Mouse (Mus musculus) monocyte, adult 5-6 weeks (primary cell): ENCODE measurements around the gene Epn1. TPM values are rescaled to one million over a fixed set of nuclear protein-coding genes. Genes with fewer than 3 reads are reported as not detected.

Experiments used
- ATAC-seq: fragments of 153-309, 156-312 bp; replicated peaks from 2 replicates; pipeline ENCODE4 v1.8.0; 2017; ENCODE audit warnings: mild to moderate bottlenecking; ENCODE audit not compliant: low TSS enrichment, insufficient number of reproducible peaks, severe bottlenecking, poor library complexity, low FRiP score
- total RNA-seq: library from RNA; stranded (forward); fragments of 200-1000, 200-491, 200-594 nt; gene quantifications from 3 replicates; pipeline ENCODE4 v1.2.3, GENCODE M21; 2017

Epn1 gene
- total RNA-seq, 1 experiment from 2014 or later = 80.5 TPM

DNA sequence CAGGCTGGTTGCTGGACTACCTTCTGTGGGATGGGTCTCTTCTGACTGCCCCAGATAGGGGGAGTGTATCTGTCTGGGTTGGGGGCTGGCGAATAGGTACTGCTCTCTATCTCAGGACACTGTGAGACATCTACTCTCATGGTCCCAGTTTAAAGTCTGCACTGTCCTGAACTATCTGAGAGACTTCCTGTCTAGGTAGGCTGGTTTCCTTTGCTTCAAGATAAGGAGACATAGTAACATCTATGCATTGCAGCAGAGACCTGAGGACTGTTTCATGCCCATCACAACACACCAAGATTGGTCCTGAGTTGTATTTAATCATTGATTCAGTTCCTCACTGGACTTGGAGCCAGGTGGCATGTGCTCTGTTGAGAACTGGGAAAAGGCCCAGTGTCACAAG lies 5.5 kb downstream of the Epn1 start:
- no peak for ATAC-seq

DNA sequence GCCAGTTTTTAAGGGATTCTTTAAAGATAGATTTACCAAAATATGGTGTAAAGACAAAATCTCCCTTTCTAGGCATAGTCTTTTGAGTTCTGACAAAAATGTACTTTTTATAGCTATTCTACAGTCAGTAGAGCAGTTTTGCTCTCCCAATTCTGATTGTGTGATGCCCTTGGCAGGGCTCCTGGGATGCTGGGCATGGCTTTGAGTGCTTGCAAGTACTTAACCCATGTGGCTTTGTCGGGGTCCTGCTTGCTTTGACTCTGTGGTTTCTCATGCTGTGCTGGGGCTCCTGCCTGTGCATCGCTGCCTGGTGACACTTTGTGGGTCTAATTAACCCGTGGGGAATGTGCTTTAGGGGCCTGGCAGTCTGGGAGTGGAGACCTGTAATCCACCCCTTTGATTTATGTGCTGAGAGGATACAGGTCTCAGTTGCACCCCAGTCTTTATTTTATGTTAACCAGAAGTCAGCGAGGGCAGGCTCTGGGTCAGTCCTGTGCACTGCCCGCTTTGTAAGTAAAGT lies 6.9 kb downstream of the Epn1 start:
- ATAC-seq = no peak

DNA sequence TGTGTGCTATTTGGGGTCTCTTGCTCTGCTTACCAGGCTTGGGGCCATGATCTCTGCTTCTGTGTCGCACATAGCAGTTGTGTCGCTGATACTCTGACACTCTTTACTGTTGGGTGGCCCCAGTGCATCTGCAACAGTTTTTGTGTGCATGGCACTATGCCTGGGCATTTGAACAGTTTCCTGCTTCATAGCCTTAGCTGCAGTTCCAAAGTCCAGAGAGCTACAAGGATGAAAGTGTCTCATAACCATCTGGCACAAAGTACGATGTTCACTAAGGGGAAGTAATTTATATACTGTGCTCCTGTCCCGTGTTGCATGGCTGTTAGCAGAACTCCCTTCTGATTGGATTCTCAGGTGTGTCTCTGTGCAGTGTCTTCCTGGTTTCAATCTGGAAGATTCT lies 7.9 kb downstream of the Epn1 start:
- ATAC-seq = no peak

DNA sequence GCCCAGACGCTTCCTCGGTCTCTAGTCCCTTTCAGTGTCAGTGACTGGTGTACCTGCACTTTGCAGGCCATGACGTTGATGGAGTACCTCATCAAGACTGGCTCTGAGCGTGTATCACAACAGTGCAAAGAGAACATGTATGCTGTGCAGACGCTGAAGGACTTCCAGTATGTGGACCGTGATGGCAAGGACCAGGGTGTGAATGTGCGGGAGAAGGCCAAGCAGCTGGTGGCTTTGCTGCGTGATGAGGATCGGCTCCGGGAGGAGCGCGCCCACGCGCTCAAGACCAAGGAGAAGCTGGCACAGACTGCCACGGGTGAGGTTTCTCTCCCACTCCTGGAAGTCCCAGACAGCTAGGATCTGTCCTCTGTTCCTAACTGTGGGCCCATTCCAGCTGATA lies 9.8 kb downstream of the Epn1 start:
- ATAC-seq = no peak

DNA sequence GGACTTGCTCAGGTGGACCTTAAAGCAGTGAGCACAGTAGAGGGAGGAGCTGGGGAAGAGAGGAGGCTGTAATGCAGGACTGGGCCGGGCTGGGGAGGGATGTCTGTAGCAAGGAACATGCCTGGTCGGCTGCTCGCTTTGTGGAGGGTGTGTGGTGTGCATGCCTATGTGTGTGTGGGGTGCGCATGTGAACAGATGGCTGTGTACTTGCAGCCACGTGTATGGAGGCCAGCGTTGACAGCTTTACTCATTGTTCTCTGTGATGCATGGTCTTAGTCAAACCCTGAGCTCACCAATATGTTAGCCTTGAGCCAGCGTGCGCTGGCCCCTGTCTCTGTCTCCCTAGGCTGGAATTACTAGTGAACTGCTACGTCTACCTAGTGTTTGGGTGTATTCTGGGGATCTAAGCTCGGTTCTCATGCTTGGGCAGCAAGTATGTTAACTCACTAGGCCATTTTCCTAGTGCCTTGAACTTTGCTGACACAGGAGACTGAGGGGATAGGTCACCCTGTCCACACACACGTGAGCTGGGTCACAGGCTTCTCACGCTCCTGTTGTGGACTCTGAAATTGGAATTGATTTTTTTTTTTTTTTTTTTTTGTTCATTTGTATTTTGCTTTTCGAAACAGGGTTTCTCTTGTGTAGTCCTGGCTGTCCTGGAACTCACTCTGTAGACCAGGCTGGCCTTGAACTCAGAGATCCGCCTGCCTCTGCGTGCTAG lies 11.1 kb downstream of the Epn1 start:
- ATAC-seq = no peak

DNA sequence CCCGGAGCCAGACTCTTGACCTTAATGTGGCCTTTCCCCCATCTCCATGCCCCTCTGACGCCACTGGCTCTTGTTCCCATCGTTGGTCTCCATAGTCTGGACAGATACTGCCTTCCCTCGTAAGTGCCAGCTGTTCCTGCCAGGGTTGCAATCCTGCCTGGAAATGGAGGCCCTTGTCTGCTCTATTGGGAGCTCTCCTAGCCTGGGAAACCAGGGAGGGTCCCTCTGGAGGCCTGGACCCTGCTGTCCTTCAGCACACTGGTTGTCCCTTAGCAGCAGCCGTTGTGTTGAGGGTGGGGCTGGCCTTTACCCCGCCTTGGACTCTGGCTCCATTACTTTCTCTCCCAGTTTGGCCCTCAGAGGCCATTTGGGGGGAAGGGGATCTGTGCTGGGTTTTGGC lies 12.3 kb downstream of the Epn1 start:
- ATAC-seq = no peak

DNA sequence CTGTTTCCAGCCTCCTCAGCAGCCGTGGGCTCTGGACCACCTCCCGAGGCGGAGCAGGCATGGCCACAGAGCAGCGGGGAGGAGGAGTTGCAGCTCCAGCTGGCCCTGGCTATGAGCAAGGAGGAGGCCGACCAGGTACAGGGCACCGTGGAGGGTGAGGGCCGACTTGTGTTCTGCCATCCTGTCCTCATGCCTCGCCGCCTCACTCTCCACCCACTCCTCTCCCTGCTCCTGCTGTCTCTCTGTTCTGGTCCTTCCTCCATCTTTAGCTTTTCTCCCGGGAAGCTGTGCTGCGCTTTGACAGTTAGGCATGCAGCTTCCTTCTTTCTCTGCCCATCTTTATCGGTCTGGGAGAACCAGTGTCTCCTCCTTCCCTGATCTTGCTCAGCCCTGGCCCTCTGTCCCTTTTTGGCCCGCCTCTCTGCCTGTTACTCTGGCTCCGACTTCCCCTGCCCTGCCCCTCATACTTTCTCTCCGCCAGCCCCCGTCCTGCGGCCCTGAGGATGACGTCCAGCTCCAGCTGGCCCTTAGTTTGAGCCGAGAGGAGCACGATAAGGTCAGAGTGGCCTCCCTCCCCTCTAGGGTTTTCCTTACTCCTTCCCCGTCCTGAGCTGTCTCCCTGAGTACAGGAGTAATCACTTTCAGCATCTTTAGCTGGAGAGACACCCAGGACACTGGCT lies 12.9 kb downstream of the Epn1 start:
- ATAC-seq = no peak

DNA sequence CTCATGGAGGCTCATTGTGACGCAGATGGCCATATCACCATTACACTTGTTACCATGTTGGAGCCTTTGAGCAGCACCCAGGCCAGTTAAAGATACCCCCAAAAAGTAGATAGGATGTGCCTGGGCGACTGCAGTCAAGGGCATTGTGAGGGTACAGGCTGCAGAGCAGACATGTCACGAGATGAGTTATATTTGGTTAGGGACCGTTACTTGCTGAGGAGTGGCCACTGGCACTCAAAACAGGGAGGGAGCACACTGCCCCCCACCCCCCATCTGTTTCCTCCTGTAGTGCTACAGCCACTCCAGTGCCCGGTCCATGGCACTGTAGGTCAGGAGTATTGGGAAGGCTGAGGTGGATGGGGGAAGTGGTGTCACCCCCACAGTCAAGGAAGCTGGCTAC lies 18.7 kb downstream of the Epn1 start:
- ATAC-seq = no peak

DNA sequence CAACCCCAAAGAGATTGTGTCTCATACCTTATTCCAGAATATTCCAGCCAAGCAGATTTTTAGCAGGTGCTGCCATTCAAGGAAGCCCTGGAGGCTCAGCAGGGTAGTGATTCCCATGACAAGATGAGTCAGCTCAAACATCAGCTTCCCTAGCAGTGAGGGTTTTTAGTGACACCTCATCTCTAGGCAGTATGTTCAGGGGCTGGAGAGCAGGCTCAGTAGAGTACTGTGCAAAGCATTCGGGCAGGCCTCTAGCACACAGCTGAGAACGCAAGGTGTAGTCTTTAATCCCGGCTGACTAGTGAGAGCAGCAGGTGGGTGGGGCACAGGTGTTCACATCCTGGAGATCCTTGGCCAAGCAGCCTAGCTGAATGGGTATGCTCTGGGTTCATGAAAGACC lies 19.8 kb downstream of the Epn1 start:
- no peak for ATAC-seq

DNA sequence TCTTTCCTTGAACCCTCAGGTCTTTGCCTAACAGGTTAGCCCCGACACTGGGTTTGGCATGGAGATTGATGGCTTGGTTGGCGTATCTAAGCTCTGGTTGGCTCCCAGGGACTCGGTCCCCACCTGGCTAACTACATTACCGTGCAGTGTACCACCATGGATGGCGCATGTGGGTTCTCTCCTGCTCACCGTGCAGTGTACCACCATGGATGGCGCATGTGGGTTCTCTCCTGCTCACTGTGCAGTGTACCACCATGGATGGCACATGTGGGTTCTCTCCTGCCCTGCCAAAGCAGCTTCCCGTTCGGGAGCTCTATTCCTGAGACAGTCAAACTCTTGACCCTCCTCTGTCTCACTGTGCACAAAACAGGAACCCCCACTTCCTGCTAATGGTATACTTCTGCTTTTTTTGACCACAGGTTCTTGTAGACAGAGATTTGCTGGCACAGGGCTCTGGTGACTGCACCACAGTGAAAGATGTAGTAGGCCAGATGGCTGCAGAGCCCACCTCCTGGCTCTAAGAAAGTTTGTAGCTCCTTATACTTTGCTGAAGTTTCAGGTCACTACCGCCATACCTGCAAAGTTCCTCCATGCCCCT lies 21.1 kb downstream of the Epn1 start:
- peak; percentile 90 for ATAC-seq

DNA sequence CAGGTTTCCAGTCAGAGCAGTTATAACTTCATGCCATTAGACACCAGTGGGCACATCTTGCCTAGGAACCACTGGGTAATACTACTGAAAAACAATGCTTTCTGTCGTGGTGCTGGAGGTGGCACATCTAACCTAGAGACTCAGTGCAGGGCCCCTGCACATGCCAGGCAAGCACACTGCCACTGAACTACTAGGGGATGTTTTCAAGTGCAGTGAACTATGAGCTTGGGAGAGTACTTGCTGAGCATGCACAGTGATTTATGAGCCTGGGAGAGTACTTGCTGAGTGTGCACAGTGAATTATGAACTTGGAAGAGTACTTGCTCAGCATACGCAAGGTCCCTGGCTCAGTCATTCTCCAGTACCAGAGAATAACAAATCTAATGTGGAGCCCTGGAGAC lies 22.5 kb downstream of the Epn1 start:
- ATAC-seq = no peak

DNA sequence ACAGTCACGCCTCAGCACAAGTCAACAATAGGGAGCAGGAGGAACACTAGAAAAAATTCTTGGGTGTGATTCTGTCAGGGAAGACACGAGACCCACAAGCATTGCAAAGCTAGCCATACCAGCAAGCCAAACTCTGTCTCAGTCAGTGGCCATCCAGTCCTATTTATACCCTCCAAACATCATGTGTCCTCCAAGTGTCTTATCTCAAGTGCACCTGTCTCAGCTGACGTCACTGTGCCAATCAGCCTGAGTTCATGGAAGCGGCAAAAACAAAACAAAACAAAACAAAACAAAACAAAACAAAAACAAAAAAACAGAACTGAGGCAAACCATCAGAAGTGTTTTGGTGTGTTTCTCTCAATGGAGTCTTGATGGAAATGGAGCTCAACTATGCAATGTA lies 28.2 kb downstream of the Epn1 start:
- no peak for ATAC-seq

DNA sequence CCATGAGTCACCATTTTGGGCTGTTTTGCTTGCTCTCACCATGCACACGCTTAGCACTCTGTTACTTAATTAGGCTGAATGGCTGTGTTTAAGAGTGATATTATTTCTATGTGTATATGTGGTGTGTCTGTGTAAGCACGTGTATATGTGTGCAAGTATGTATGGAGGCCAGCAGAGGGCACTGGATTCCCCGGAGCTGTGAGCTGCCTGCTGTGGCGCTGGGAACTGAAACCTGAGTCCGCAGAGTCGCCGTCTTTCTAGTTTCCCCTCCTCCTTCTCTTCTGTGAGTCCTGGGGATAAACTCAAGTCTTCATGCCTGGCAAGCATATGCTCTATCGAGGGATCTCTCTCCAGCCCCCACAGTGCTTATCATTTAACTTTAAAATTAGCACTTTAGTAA lies 29.3 kb downstream of the Epn1 start:
- ATAC-seq = no peak

DNA sequence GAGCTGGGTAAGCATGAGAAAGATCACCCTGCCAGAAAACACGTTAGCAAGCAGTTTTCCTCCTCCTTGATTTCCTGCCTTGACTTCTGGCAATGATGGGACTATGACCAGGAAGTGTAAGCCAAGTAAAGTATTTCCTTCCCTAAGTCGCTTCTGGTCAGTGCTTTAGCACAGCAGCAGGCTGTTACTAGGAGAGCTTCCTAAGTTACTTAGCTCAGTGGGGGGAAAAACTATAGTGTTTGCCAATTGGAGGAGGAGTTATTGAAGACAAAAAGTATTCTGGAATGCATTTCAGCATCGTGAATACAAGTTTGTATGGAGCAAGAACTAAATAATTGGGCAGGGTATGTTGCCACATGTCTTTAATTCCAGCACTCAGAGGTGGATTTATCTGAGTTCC lies 32.7 kb downstream of the Epn1 start:
- ATAC-seq = no peak

DNA sequence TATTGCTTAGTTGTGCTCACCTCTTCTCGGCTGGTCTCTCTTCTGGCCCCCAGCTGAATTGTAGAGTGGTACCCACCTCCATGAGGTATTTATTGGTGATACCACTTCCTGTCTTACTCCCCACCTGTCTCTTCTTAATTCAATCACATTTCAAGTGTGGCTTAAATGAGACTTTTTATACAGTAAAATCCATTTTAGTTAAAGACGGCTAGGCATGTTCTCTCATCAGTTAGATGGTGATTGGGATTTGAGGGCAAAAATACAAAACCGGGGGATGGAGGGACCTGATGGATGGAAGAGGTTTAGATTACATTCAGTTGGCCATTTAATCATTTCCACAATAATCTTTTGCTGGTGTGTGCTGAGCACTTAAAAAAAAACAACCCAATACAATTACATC lies 36.8 kb downstream of the Epn1 start, which contains the start of gene Rfpl4:
TSS of gene Rfpl4 (minus strand) at position 101 of the 400 bp plus-strand sequence.
- no peak for ATAC-seq

DNA sequence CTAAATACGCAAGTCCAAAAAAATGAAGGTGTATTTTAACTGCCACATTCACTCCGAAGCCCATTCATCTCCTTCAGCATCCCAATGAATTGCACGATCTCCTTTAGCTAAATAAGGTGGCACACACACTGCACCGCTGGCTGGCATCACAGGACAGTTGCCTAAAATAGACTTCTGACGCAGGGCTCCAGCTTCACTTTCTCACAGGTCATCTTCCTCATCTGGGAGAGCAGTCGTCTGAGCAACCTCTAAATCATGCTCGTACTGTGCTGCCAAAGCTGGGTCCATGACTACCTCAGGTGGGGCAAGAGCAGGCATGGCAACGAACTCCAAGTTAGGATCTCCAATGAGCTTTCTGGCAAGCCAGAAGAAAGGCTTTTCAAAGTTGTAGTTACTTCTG lies 45.0 kb downstream of the Epn1 start:
- ATAC-seq = 0 out of 2 replicates have a peak, but pooled peaks have one; percentile 35

DNA sequence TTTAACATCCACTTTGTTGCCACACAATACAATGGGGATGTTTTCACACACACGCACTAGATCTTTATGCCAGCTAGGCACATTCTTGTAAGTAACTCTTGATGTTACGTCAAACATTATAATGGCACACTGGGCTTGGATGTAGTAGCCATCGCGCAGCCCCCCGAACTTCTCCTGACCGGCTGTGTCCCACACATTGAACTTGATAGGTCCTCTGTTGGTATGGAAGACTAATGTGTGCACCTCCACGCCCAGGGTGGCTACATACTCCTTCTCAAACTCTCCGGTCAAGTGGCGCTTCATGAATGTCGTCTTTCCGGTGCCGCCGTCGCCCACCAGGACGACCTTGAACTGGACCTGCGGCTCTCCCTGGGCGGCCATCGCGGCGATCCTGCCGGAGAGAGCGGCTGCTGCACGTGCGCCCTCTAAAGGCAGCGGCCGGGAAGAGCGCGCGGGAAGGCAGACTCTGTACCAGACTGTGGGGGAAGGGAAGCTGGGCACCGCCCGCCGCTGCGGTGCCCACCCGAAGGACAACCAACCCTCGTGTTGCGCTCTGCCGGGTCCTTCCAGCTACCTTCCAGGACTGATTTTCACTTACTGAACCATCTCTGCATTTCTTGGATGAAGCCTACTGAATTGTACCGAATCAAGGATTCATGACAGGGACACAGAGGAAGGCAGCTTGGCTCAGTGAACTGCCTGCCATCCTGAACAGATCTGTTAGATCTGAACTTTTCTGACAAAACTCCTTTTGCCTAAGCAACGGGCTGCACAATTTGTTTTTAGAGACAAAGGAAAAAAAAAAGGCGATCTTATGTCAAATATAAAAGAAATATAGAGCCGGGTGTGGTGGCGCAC lies 45.7 kb downstream of the Epn1 start, which contains the start of gene Rasl2-9:
TSS of gene Rasl2-9 (minus strand) at position 402 of the 858 bp plus-strand sequence.
- peak; percentile 94 for ATAC-seq
